Mouse (Mus musculus): ENCODE measurements at regions not wholly inside any gene's neighbourhood (a gene's known extent, or its start where the extent isn't known, plus 50 kb on each side); places are given as distances from the start of the nearest gene placed in this dataset.

- H3K27me3 ChIP-seq (ENCODE audit: control insufficient read depth in 1 of 2, insufficient read depth in 2 of 2, low read length in 2 of 2): no peaks in the 10 kb centered on the region; a peak in 1 of 4 replicates
- TF ChIP-seq CTCF (IDR thresholded peaks at IDR 0.05 in 2 of 3, conservative IDR thresholded peaks at IDR 0.05 in 1 of 3; ENCODE audit: control insufficient read depth in 1 of 3, insufficient read depth in 1 of 3, low read depth in 2 of 3, low read length in 3 of 3, poor library complexity in 1 of 3, severe bottlenecking in 1 of 3) (no peak), CHD2 (IDR thresholded peaks at IDR 0.05; ENCODE audit: low read length) (no peak), ZNF384 (IDR thresholded peaks at IDR 0.05; ENCODE audit: low read depth, low read length) (no peak), E2F4 (IDR thresholded peaks at IDR 0.05; ENCODE audit: borderline replicate concordance, low read depth, low read length) (no peak), TBP (IDR thresholded peaks at IDR 0.05; ENCODE audit: low read depth, low read length) (no peak), NRF1 (IDR thresholded peaks at IDR 0.05; ENCODE audit: insufficient read depth, low read depth, low read length, poor library complexity, severe bottlenecking) (no peak), MAFK (IDR thresholded peaks at IDR 0.05; ENCODE audit: borderline replicate concordance, low read depth, low read length) (no peak), KAT2A (conservative IDR thresholded peaks at IDR 0.05; ENCODE audit: low read depth, low read length) (no peak), ZMIZ1 (IDR thresholded peaks at IDR 0.05; ENCODE audit: low read depth, low read length) (no peak), ZKSCAN1 (IDR thresholded peaks at IDR 0.05; ENCODE audit: low read depth, low read length) (no peak), UBTF (IDR thresholded peaks at IDR 0.05; ENCODE audit: borderline replicate concordance, insufficient read depth, low read depth, low read length) (no peak), EP300 (IDR thresholded peaks at IDR 0.05; ENCODE audit: low read depth in 1 of 2, low read length in 2 of 2) (no peak), ETS1 (IDR thresholded peaks at IDR 0.05; ENCODE audit: low read depth, low read length) (no peak), RAD21 (IDR thresholded peaks at IDR 0.05; ENCODE audit: low read depth, low read length) (no peak), SMC3 (IDR thresholded peaks at IDR 0.05; ENCODE audit: low read depth, low read length) (no peak), BHLHE40 (IDR thresholded peaks at IDR 0.05; ENCODE audit: borderline replicate concordance, low read depth, low read length) (no peak), MYC (IDR thresholded peaks at IDR 0.05; ENCODE audit: low read depth, low read length) (no peak), MEF2A (IDR thresholded peaks at IDR 0.05; ENCODE audit: extremely low read depth, insufficient replicate concordance, low read depth, low read length, poor library complexity, severe bottlenecking) (no peak)
- DNase-seq (ENCODE audit: low read depth, low spot score): no peak
- H3K4me3 ChIP-seq (ENCODE audit: control insufficient read depth in 1 of 2, insufficient read depth in 1 of 2, low read depth in 2 of 2, low read length in 2 of 2): no peak overlapping the region
- H3K4me1 ChIP-seq (ENCODE audit: control insufficient read depth in 1 of 2, insufficient read depth in 2 of 2, low read length in 2 of 2): peaks cover 2 to 9% of the 10 kb centered on the region in 2 experiments
- no peak overlapping the region for H3K9ac ChIP-seq (ENCODE audit: control insufficient read depth, low read depth, low read length, poor library complexity, severe bottlenecking)
- H3K36me3 ChIP-seq (ENCODE audit: control insufficient read depth in 1 of 2, insufficient read depth in 2 of 2, low read length in 2 of 2): peaks cover 0 to 3% of the 10 kb centered on the region in 2 experiments; a peak in 1 of 4 replicates
- no peak overlapping the region for H3K27ac ChIP-seq (ENCODE audit: control insufficient read depth, low read depth, low read length)
- H3K9me3 ChIP-seq (replicated peaks; ENCODE audit: insufficient read depth, low read length): no peaks in the 10 kb centered on the region
- peaks cover 2% of the 10 kb centered on the region; the same call in 1 of the 2 replicates for H3K79me2 ChIP-seq (ENCODE audit: control insufficient read depth, insufficient read depth, low read length, poor library complexity)
Measured at GRCm38 (mm10) chr5:64500866-64501265, 302.3 kb upstream of the Klf3 start.

GRCm38 (mm10) chr5:64501746-64502145 lies 301.4 kb upstream of the Klf3 start:
- TF ChIP-seq SIN3A (IDR thresholded peaks at IDR 0.05; ENCODE audit: low read length) (no peak), TAL1 (IDR thresholded peaks at IDR 0.05; ENCODE audit: low read length) (no peak)
- DNase-seq (ENCODE audit: low read depth, low spot score): no peak
- Histone ChIP-seq H3K79me2 (ENCODE audit: control insufficient read depth, insufficient read depth, low read length, poor library complexity) (peaks cover 2% of the 10 kb centered on the region; the same call in 1 of the 2 replicates), H3K27ac (ENCODE audit: control insufficient read depth, low read depth, low read length) (no peak overlapping the region), H3K9ac (ENCODE audit: control insufficient read depth, low read depth, low read length, poor library complexity, severe bottlenecking) (no peak overlapping the region), H3K36me3 (ENCODE audit: control insufficient read depth in 1 of 2, insufficient read depth in 2 of 2, low read length in 2 of 2) (peaks cover 0 to 6% of the 10 kb centered on the region in 2 experiments; a peak in 2 of 4 replicates), H3K9me3 (replicated peaks; ENCODE audit: insufficient read depth, low read length) (no peaks in the 10 kb centered on the region), H3K27me3 (ENCODE audit: control insufficient read depth in 1 of 2, insufficient read depth in 2 of 2, low read length in 2 of 2) (no peaks in the 10 kb centered on the region; a peak in 1 of 4 replicates), H3K4me1 (ENCODE audit: control insufficient read depth in 1 of 2, insufficient read depth in 2 of 2, low read length in 2 of 2) (peaks cover 2 to 13% of the 10 kb centered on the region in 2 experiments), H3K4me3 (ENCODE audit: control insufficient read depth in 1 of 2, insufficient read depth in 1 of 2, low read depth in 2 of 2, low read length in 2 of 2) (no peak overlapping the region)

Measured in MEL (cell line).